12 mouse cellular contexts compared by ENCODE assay signal in the genomic region with DNA sequence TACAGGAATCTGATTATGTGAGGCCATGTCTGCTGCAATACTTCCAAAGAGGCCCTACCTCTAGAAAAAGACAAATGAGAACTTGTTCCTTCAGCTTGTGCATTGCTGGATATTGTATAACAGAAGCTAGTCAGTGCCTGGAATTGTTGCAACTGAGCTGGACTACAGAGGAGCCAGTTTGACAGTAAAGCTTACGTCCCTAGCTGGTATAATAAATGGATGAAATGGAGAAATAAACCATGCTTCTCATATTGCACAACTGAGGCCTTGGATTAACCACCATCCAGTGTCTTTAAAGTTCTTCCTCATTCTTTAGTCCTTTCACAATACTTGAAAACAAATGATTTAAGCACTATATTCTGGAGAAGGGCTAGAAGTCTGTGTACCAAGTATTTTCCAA.
A peak's percentile ranks its signal among the peaks of the same experiment; 100 is the strongest.
DNase-seq lines count a peak whose midpoint lies in the region.
"Had no signal": no experiment of that assay in that cellular context is flagged by ENCODE, and none has a peak within 500 bp of the region (broad histone marks: within the 10 kb centered on the region; RNA-seq: fewer than 3 reads in every experiment).

No protein-coding gene starts in this region.

- DNase-seq in adrenal gland, adult 2 months: peak; percentile 8
- no peak for DNase-seq in adrenal gland, postnatal 14 days
- peak; percentile 1 for DNase-seq in 416B (ENCODE audit: low read depth)
- DNase-seq in gonadal fat pad, adult 2 months (ENCODE audit: low read depth): peak; percentile 57
- DNase-seq in cerebellum, postnatal 14 days: no peak
- DNase-seq: adrenal gland, adult 8-10 months; adrenal gland, postnatal 25 days; cerebellum, adult 11 months; cerebellum, adult 18-20 months; cerebellum, adult 8-10 months; cerebellum, adult 9-11 months; cerebellum, postnatal 25 days had no signal

Comparison
In these comparisons a context has a peak if more than half of its experiments do, and no peak if none do; other contexts are left out.
1. DNase-seq: peak in adrenal gland, adult 2 months (single experiment), 416B (single experiment) and gonadal fat pad, adult 2 months (single experiment); none in adrenal gland, postnatal 14 days (single experiment) and cerebellum, postnatal 14 days (0 of 2).